8 mouse cellular contexts compared by ENCODE assay signal in genomic region chrX:47992606-47993005, GRCm38 (mm10). TPM values are rescaled to one million over a fixed set of nuclear protein-coding genes. Genes with fewer than 3 reads are reported as not detected.
DNase-seq lines count a peak whose midpoint lies in the region; ATAC-seq and TF ChIP-seq lines count a peak whose summit lies in the region.

No protein-coding gene starts in this region.

- no peak for TF ChIP-seq POLR2A in spleen, adult 2 months (IDR thresholded peaks at IDR 0.05; ENCODE audit: low read depth, low read length)

- DNase-seq in heart, adult 11 months: peak; percentile 93
- no peak for DNase-seq in heart, postnatal 25 days (ENCODE audit: low spot score)
- DNase-seq in embryonic facial prominence, embryonic 10.5 days (ENCODE audit: low spot score): peak; percentile 71
- DNase-seq in heart, adult 18-20 months: peak; percentile 65 to 93
- peak; percentile 55 for DNase-seq in kidney, adult 11 months
- DNase-seq in limb, embryonic 10.5 days (ENCODE audit: low spot score): peak; percentile 74
- peak; percentile 88 for DNase-seq in midbrain, embryonic 14.5 days
- DNase-seq in spleen, adult 2 months (ENCODE audit: low read depth in 1 of 2, low spot score in 2 of 2): peak; percentile 40 to 69

- no peaks in the 10 kb centered on the region for H3K4me1 ChIP-seq in embryonic facial prominence, embryonic 10.5 days
- no peaks in the 10 kb centered on the region for H3K4me1 ChIP-seq in limb, embryonic 10.5 days
- H3K4me1 ChIP-seq in midbrain, embryonic 14.5 days (ENCODE audit: control insufficient read depth, insufficient read depth, low read length): no peaks in the 10 kb centered on the region
- no peaks in the 10 kb centered on the region for H3K4me1 ChIP-seq in spleen, adult 2 months (ENCODE audit: control insufficient read depth, insufficient read depth, insufficient read length)

- intact Hi-C loops in heart, postnatal 25 days (cut with DNase I): loop anchor here (2.0 kb wide), 2 partner anchors 108 to 418 kb away; no protein-coding TSS in a partner anchor

- ATAC-seq in midbrain, embryonic 14.5 days (ENCODE audit: low FRiP score, low TSS enrichment): no peak

- H3K4me2 ChIP-seq in midbrain, embryonic 14.5 days (ENCODE audit: low read length): peak overlapping the region; percentile 35

- no peak overlapping the region for H3K4me3 ChIP-seq in embryonic facial prominence, embryonic 10.5 days
- no peak overlapping the region for H3K4me3 ChIP-seq in limb, embryonic 10.5 days
- no peak overlapping the region for H3K4me3 ChIP-seq in midbrain, embryonic 14.5 days (replicated peaks; ENCODE audit: low read depth, low read length)
- no peak overlapping the region for H3K4me3 ChIP-seq in spleen, adult 2 months (ENCODE audit: extremely low read depth, insufficient read depth, insufficient read length)

- 17% methylated on average over 8 of the region's 8 CpGs for WGBS in embryonic facial prominence, embryonic 10.5 days
- 20% methylated on average over 8 of the region's 8 CpGs for WGBS in limb, embryonic 10.5 days
- WGBS in midbrain, embryonic 14.5 days: 19% methylated on average over 8 of the region's 8 CpGs
- 25% methylated on average over 8 of the region's 8 CpGs for WGBS in spleen, adult 2 months

- no peaks in the 10 kb centered on the region for H3K36me3 ChIP-seq in embryonic facial prominence, embryonic 10.5 days (replicated peaks)
- H3K36me3 ChIP-seq in limb, embryonic 10.5 days: no peaks in the 10 kb centered on the region
- H3K36me3 ChIP-seq in midbrain, embryonic 14.5 days (ENCODE audit: control insufficient read depth, insufficient read depth, low read length): no peaks in the 10 kb centered on the region
- H3K36me3 ChIP-seq in spleen, adult 2 months (ENCODE audit: control insufficient read depth, insufficient read depth, low read length): no peaks in the 10 kb centered on the region

- H3K9me3 ChIP-seq in embryonic facial prominence, embryonic 10.5 days: no peaks in the 10 kb centered on the region
- no peaks in the 10 kb centered on the region for H3K9me3 ChIP-seq in limb, embryonic 10.5 days (replicated peaks)
- no peaks in the 10 kb centered on the region for H3K9me3 ChIP-seq in midbrain, embryonic 14.5 days (ENCODE audit: control insufficient read depth, low read length)

- H3K27me3 ChIP-seq in embryonic facial prominence, embryonic 10.5 days (replicated peaks; ENCODE audit: low read depth, poor library complexity, severe bottlenecking): peaks cover 9% of the 10 kb centered on the region; the same call in 1 of the 2 replicates
- H3K27me3 ChIP-seq in limb, embryonic 10.5 days (ENCODE audit: low read depth, poor library complexity, severe bottlenecking): no peaks in the 10 kb centered on the region
- H3K27me3 ChIP-seq in midbrain, embryonic 14.5 days (ENCODE audit: control insufficient read depth, insufficient read depth, low read length): no peaks in the 10 kb centered on the region
- H3K27me3 ChIP-seq in spleen, adult 2 months (ENCODE audit: control insufficient read depth, insufficient read depth, low read length): no peaks in the 10 kb centered on the region

- H3K9ac ChIP-seq in midbrain, embryonic 14.5 days (replicated peaks; ENCODE audit: low read length): no peak overlapping the region

- peak; percentile 41; the same call in 1 of the 2 replicates for TF ChIP-seq CTCF in spleen, adult 2 months (IDR thresholded peaks at IDR 0.05; ENCODE audit: extremely low read depth, insufficient read depth, insufficient read length, insufficient replicate concordance)

- no peak overlapping the region for H3K27ac ChIP-seq in embryonic facial prominence, embryonic 10.5 days (replicated peaks)
- no peak overlapping the region for H3K27ac ChIP-seq in limb, embryonic 10.5 days
- no peak overlapping the region for H3K27ac ChIP-seq in midbrain, embryonic 14.5 days (replicated peaks; ENCODE audit: low read depth, low read length)
- no peak overlapping the region for H3K27ac ChIP-seq in spleen, adult 2 months (ENCODE audit: insufficient read depth, low read length)

RNA-seq across cellular contexts. Expression of gene Apln, which starts 42.0 kb away (rescaled TPM):
- 10 to 100 TPM in 1 of 2 experiments, 1 to 10 TPM in 1; 9.3 to 17.0 TPM for total RNA-seq in heart, postnatal 25 days (2021)
- 3.8 and 4.2 TPM in 2 replicates for polyA plus RNA-seq in embryonic facial prominence, embryonic 10.5 days (2016; fragmentation: Nextera tagmentation; extraction: Ambion mirVana)
- total RNA-seq in heart, adult 18-20 months (2021): 10 to 100 TPM in 1 of 2 experiments, 1 to 10 TPM in 1; 4.6 to 15.9 TPM
- 4.8 and 5.1 TPM in 2 replicates for polyA plus RNA-seq in limb, embryonic 10.5 days (2016; fragmentation: Nextera tagmentation; extraction: Ambion mirVana)
- polyA plus RNA-seq in midbrain, embryonic 14.5 days (2014; fragmentation: Nextera tagmentation; extraction: Ambion mirVana): 1.8 and 2.3 TPM in 2 replicates
- polyA plus RNA-seq in spleen, adult 2 months (2012; rRNA removed): 0.33 and 0.34 TPM in 2 replicates
